11 mouse cellular contexts compared by ENCODE assay signal in the genomic region with DNA sequence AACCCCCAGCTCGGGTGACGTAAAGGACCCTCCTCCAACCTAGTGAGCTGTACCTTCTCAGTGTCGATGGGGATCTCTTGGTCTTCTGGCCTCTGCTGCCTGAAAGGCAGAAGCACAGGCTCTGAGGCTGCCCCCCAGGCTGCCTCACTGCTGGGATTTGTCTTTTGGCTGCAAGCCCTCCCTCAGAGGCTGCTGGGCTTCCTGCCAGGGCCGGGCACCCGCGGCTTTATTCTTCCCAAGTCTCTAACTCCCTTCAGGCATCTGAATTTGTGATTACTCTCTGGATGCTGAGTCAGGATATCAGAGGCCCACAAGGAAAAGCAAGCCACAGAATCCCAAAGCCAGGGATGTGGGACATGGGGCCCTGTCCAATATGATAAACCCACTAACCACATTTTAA. TPM values are rescaled to one million over a fixed set of nuclear protein-coding genes. Genes with fewer than 3 reads are reported as not detected.
DNase-seq lines count a peak whose midpoint lies in the region; ATAC-seq and TF ChIP-seq lines count a peak whose summit lies in the region.
"Had no signal": no experiment of that assay in that cellular context is flagged by ENCODE, and none has a peak within 500 bp of the region (broad histone marks: within the 10 kb centered on the region; RNA-seq: fewer than 3 reads in every experiment).

No protein-coding gene starts in this region.

- peak overlapping the region; percentile 28; the same call in 1 of the 2 replicates for H3K27ac ChIP-seq in forebrain, embryonic 13.5 days
- no peak overlapping the region for H3K27ac ChIP-seq in forebrain, embryonic 11.5 days (ENCODE audit: low read depth, low read length)
- H3K27ac ChIP-seq in left cerebral cortex, adult 2 months, result peak overlapping the region; percentile 74
- H3K27ac ChIP-seq: embryonic facial prominence, embryonic 12.5 days; liver, embryonic 15.5 days had no signal

- intact Hi-C loops in left cerebral cortex, adult 2 months (cut with DNase I), result no loop called here

- peaks cover 43% of the 10 kb centered on the region for H3K27me3 ChIP-seq in forebrain, embryonic 13.5 days
- peaks cover 40% of the 10 kb centered on the region for H3K27me3 ChIP-seq in forebrain, embryonic 11.5 days (ENCODE audit: control insufficient read depth, insufficient read depth, low read length)
- H3K27me3 ChIP-seq: CH12.LX had no signal

- H3K36me3 ChIP-seq in forebrain, embryonic 13.5 days (ENCODE audit: poor library complexity, severe bottlenecking), result no peaks in the 10 kb centered on the region
- H3K36me3 ChIP-seq in forebrain, embryonic 11.5 days (ENCODE audit: control insufficient read depth, insufficient read depth, low read length), result no peaks in the 10 kb centered on the region
- H3K36me3 ChIP-seq: embryonic facial prominence, embryonic 12.5 days; liver, embryonic 15.5 days had no signal

- no peak for DNase-seq in forebrain, embryonic 11.5 days (ENCODE audit: low spot score)
- DNase-seq in testis, postnatal 10 days (ENCODE audit: low spot score), result peak; percentile 69
- no peak for DNase-seq in testis, postnatal 14 days (ENCODE audit: low spot score)
- DNase-seq in frontal cortex, postnatal 36 days (ENCODE audit: low spot score in 2 of 2), result peak; percentile 85
- DNase-seq in left cerebral cortex, adult 2 months (ENCODE audit: extremely low spot score in 1 of 2, low spot score in 2 of 2), result peak; percentile 77 to 80
- peak; percentile 81 for DNase-seq in right cerebral cortex, postnatal 14 days
- no peak for DNase-seq in thymus, postnatal 4 days

- no peaks in the 10 kb centered on the region for H3K9me3 ChIP-seq in forebrain, embryonic 13.5 days (replicated peaks)
- H3K9me3 ChIP-seq in forebrain, embryonic 11.5 days (ENCODE audit: control insufficient read depth, low read length), result no peaks in the 10 kb centered on the region
- H3K9me3 ChIP-seq: embryonic facial prominence, embryonic 12.5 days; liver, embryonic 15.5 days had no signal

- peak overlapping the region; percentile 8; the same call in 1 of the 2 replicates for H3K9ac ChIP-seq in forebrain, embryonic 13.5 days
- H3K9ac ChIP-seq in forebrain, embryonic 11.5 days (ENCODE audit: low read length), result no peak overlapping the region
- H3K9ac ChIP-seq: embryonic facial prominence, embryonic 12.5 days; liver, embryonic 15.5 days had no signal

- no peak overlapping the region for H3K4me2 ChIP-seq in forebrain, embryonic 13.5 days
- H3K4me2 ChIP-seq in forebrain, embryonic 11.5 days (ENCODE audit: low read depth, low read length, severe bottlenecking), result no peak overlapping the region
- H3K4me2 ChIP-seq: embryonic facial prominence, embryonic 12.5 days; liver, embryonic 15.5 days had no signal

- peaks cover 30% of the 10 kb centered on the region for H3K4me1 ChIP-seq in forebrain, embryonic 13.5 days
- H3K4me1 ChIP-seq in forebrain, embryonic 11.5 days (replicated peaks; ENCODE audit: control insufficient read depth, insufficient read depth, low read length), result peaks cover 5% of the 10 kb centered on the region; the same call in 1 of the 2 replicates
- H3K4me1 ChIP-seq: liver, embryonic 15.5 days had no signal

- ATAC-seq in forebrain, embryonic 13.5 days, result peak; percentile 52
- no peak for ATAC-seq in forebrain, embryonic 11.5 days (replicated peaks; ENCODE audit: low FRiP score)

- WGBS in forebrain, embryonic 13.5 days, result 15% methylated on average over 6 of the region's 6 CpGs
- WGBS in forebrain, embryonic 11.5 days, result 28% methylated on average over 6 of the region's 6 CpGs

- H3K4me3 ChIP-seq in forebrain, embryonic 13.5 days, result no peak overlapping the region
- no peak overlapping the region for H3K4me3 ChIP-seq in forebrain, embryonic 11.5 days (ENCODE audit: low read depth, low read length)
- H3K4me3 ChIP-seq in left cerebral cortex, adult 2 months, result no peak overlapping the region
- H3K4me3 ChIP-seq: embryonic facial prominence, embryonic 12.5 days; liver, embryonic 15.5 days had no signal

- no peak; the same call in 1 of the 2 replicates for TF ChIP-seq CTCF in left cerebral cortex, adult 2 months (IDR thresholded peaks at IDR 0.05)

RNA-seq across cellular contexts. Expression of gene 1700023F06Rik, which starts 6.7 kb away (rescaled TPM):
- 0.37 and 0.54 TPM in 2 replicates for polyA plus RNA-seq in forebrain, embryonic 13.5 days (2015; fragmentation: Nextera tagmentation; extraction: Ambion mirVana)
- polyA plus RNA-seq in forebrain, embryonic 11.5 days (2014; fragmentation: Nextera tagmentation; extraction: Ambion mirVana), result 0.23 and 0.32 TPM in 2 replicates
- total RNA-seq in left cerebral cortex, adult 2 months (2021), result 1 to 10 TPM; 2.2 to 2.7 TPM
- total RNA-seq: CH12.LX had no signal

RNA-seq across cellular contexts. Expression of gene Spata32, which starts 16.6 kb away (rescaled TPM):
- polyA plus RNA-seq in forebrain, embryonic 13.5 days (2015; fragmentation: Nextera tagmentation; extraction: Ambion mirVana), result not detected in 2 replicates
- not detected in 2 replicates for polyA plus RNA-seq in forebrain, embryonic 11.5 days (2014; fragmentation: Nextera tagmentation; extraction: Ambion mirVana)
- 1 to 10 TPM; 1.7 to 2.9 TPM for total RNA-seq in left cerebral cortex, adult 2 months (2021)
- total RNA-seq: CH12.LX had no signal
- polyA plus RNA-seq: embryonic facial prominence, embryonic 12.5 days; liver, embryonic 15.5 days had no signal

RNA-seq across cellular contexts. Expression of gene Fmnl1, which starts 30.8 kb away (rescaled TPM):
- 0.76 and 0.92 TPM in 2 replicates for polyA plus RNA-seq in forebrain, embryonic 13.5 days (2015; fragmentation: Nextera tagmentation; extraction: Ambion mirVana)
- 0.76 and 1.8 TPM in 2 replicates for polyA plus RNA-seq in forebrain, embryonic 11.5 days (2014; fragmentation: Nextera tagmentation; extraction: Ambion mirVana)
- total RNA-seq in left cerebral cortex, adult 2 months (2021), result 100 to 1,000 TPM; 186 to 209 TPM

Comparison
In these comparisons a context has a peak if more than half of its experiments do, and no peak if none do; other contexts are left out.
1. DNase-seq: peak in testis, postnatal 10 days (single experiment), frontal cortex, postnatal 36 days (2 of 2), left cerebral cortex, adult 2 months (2 of 2) and right cerebral cortex, postnatal 14 days (single experiment); none in forebrain, embryonic 11.5 days (single experiment), testis, postnatal 14 days (single experiment) and thymus, postnatal 4 days (single experiment).